Mouse (Mus musculus): ENCODE results near the gene Trmt44. TPM values are rescaled to one million over a fixed set of nuclear protein-coding genes. Genes with fewer than 3 reads are reported as not detected.
"Not testable (repeated sequence)": the region's sequence is repeated elsewhere in the genome, so short reads cannot be mapped to it uniquely, and the experiment has no call there.

The Trmt44 gene
- polyA plus RNA-seq, 1 experiment from 2014 or later = 9.4 TPM

DNA sequence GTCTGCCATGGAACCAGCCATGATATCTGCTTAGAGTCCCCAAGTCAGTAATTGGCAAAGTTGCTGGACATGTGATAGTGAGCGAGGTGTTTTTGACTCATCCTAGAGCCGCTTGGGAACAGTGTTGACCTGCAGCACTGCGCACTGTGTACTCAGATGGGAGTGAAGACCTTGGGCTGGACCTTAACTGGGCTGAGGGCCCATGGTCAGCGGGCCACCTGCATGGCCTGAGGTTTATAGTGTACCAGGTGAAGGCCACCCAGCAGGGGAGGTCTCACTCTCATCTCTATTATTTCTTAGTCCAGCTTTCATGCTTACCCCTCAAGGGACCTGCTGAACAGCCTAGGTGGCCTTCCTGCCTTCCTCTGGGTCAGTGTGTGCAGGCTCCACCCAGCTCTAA, 19.9 kb upstream of the Trmt44 start:
- 0 out of 2 replicates have a peak, but pooled peaks cover 12% of the 10 kb centered on the region for H3K9me3 ChIP-seq (ENCODE audit: control insufficient read depth, low read length)
- H3K36me3 ChIP-seq (ENCODE audit: control insufficient read depth, insufficient read depth, low read length) = peaks cover 33% of the 10 kb centered on the region
- ATAC-seq = no peak
- H3K4me1 ChIP-seq (ENCODE audit: control insufficient read depth, insufficient read depth, low read length) = no peaks in the 10 kb centered on the region
- 95% methylated on average over 4 of the region's 4 CpGs for WGBS
- H3K27me3 ChIP-seq (replicated peaks; ENCODE audit: control insufficient read depth, insufficient read depth, low read length) = no peaks in the 10 kb centered on the region
- H3K27ac ChIP-seq (ENCODE audit: low read length) = no peak overlapping the region
- no peak overlapping the region for H3K4me2 ChIP-seq (ENCODE audit: low read depth, low read length)
- H3K4me3 ChIP-seq (ENCODE audit: low read length) = no peak overlapping the region
- no peak overlapping the region for H3K9ac ChIP-seq (ENCODE audit: low read depth, low read length)

DNA sequence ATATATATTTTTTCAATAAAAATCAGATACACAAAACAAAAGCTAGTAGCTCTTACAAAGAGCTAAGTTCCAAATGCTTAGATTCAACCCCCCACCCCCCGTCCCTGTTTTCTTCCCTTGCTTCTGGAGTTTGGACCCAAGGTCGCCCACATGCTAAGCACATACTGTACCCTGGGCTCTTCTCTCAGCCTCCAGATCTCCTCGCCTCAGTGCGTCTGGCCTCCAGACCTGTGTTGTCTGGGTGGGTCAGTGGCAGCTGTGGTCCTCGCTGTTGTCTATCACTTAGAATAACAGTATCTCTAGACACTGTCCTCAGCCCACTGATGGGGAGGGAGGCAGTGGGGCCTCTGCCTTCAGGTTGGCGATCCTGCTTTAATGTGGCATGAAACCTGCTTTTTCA, 18.4 kb upstream of the Trmt44 start:
- Histone ChIP-seq H3K36me3 (ENCODE audit: control insufficient read depth, insufficient read depth, low read length) (peaks cover 23% of the 10 kb centered on the region), H3K27ac (ENCODE audit: low read length) (no peak overlapping the region), H3K27me3 (replicated peaks; ENCODE audit: control insufficient read depth, insufficient read depth, low read length) (no peaks in the 10 kb centered on the region), H3K4me2 (ENCODE audit: low read depth, low read length) (no peak overlapping the region), H3K9ac (ENCODE audit: low read depth, low read length) (no peak overlapping the region), H3K4me3 (ENCODE audit: low read length) (no peak overlapping the region), H3K4me1 (ENCODE audit: control insufficient read depth, insufficient read depth, low read length) (no peaks in the 10 kb centered on the region), H3K9me3 (ENCODE audit: control insufficient read depth, low read length) (0 out of 2 replicates have a peak, but pooled peaks cover 5% of the 10 kb centered on the region)
- no peak for ATAC-seq
- 90% methylated on average over 6 of the region's 6 CpGs for WGBS

DNA sequence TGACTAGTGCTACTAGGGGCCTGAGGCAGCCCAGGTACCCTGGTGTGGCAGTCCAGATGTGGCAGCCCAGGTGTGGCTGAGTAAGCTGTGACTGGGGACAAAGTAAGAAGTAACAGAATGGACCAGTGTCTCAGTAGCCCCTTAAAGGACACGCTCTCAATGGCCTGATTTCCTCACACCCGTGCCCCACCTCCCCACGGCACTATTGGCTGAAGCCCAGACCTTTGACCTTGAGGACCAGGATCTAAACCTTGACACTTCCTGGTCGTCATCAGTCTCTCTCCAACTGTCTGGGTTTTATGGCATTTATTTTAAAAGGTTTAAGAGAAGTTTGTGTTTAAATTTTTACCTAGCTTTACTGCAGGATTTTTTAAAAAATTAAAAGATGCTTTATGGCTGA, 18.0 kb upstream of the Trmt44 start:
- Histone ChIP-seq H3K9ac (ENCODE audit: low read depth, low read length) (no peak overlapping the region), H3K4me1 (ENCODE audit: control insufficient read depth, insufficient read depth, low read length) (no peaks in the 10 kb centered on the region), H3K4me3 (ENCODE audit: low read length) (no peak overlapping the region), H3K36me3 (ENCODE audit: control insufficient read depth, insufficient read depth, low read length) (peaks cover 22% of the 10 kb centered on the region), H3K27ac (ENCODE audit: low read length) (no peak overlapping the region; the same call in 1 of the 2 replicates), H3K9me3 (ENCODE audit: control insufficient read depth, low read length) (0 out of 2 replicates have a peak, but pooled peaks cover 3% of the 10 kb centered on the region), H3K27me3 (replicated peaks; ENCODE audit: control insufficient read depth, insufficient read depth, low read length) (no peaks in the 10 kb centered on the region), H3K4me2 (ENCODE audit: low read depth, low read length) (no peak overlapping the region)
- ATAC-seq = no peak
- WGBS = 45% methylated on average over 4 of the region's 4 CpGs

DNA sequence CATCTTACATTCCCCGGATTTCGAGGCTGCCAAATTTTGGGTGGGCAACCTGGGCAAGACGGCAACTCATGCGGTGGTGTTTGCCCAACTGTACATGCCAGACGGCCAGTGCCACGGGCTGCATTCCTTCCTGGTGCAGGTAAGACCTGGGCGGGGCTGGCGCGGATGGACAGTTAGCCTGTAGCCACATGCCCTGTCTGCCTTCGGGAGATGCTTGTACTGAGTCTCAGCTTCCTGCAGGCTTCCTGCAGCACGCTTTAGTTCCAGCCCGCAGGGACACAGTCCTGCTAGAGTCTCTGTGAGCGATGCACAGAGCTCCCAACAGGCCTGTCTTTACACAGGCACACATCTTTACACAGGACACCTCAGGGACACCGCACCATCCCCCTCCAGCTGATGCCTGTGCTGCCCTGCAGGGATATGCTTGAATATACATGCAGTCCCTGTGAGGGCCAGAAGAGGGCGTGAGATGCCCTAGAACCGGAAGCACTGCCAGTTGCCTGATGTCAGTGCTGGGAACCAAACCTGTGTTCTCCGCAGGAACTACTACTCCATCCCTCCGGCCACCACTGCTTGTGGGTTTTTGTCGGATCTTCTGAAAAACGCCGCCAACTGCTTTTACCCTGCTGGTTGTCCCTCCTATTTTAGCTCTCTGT, 17.3 kb upstream of the Trmt44 start:
- H3K4me1 ChIP-seq (ENCODE audit: control insufficient read depth, insufficient read depth, low read length) = no peaks in the 10 kb centered on the region
- no peak overlapping the region; the same call in 1 of the 2 replicates for H3K27ac ChIP-seq (ENCODE audit: low read length)
- H3K36me3 ChIP-seq (ENCODE audit: control insufficient read depth, insufficient read depth, low read length) = peaks cover 22% of the 10 kb centered on the region
- no peak overlapping the region for H3K4me3 ChIP-seq (ENCODE audit: low read length)
- WGBS = 82% methylated on average over 21 of the region's 21 CpGs
- H3K4me2 ChIP-seq (ENCODE audit: low read depth, low read length) = no peak overlapping the region
- ATAC-seq = no peak
- 0 out of 2 replicates have a peak, but pooled peaks cover 3% of the 10 kb centered on the region for H3K9me3 ChIP-seq (ENCODE audit: control insufficient read depth, low read length)
- no peaks in the 10 kb centered on the region for H3K27me3 ChIP-seq (replicated peaks; ENCODE audit: control insufficient read depth, insufficient read depth, low read length)
- no peak overlapping the region for H3K9ac ChIP-seq (ENCODE audit: low read depth, low read length)

DNA sequence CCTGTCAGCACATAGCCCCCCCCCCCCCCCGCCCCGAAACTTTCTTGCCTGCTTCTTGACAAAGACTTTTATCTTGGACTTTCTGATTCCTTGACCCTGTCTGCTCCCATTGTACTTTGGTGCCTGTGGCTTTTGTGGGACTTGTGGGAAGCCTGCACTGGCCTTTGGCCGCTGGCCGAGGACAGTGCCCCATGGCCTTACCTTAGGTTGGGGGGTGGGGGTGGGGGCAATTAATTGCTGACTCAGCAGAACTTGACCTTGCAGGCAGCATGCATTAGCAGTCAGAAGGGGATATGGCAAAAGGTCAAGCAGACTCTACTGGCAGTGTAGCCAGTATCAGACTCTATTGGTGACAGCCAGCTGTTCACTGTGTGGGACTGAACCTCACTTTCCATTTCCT, 16.6 kb upstream of the Trmt44 start:
- H3K4me3 ChIP-seq (ENCODE audit: low read length) = no peak overlapping the region
- WGBS = 98% methylated on average over 4 of the region's 4 CpGs
- H3K27ac ChIP-seq (ENCODE audit: low read length) = no peak overlapping the region
- 0 out of 2 replicates have a peak, but pooled peaks cover 3% of the 10 kb centered on the region for H3K9me3 ChIP-seq (ENCODE audit: control insufficient read depth, low read length)
- ATAC-seq = no peak
- H3K27me3 ChIP-seq (replicated peaks; ENCODE audit: control insufficient read depth, insufficient read depth, low read length) = no peaks in the 10 kb centered on the region
- H3K4me2 ChIP-seq (ENCODE audit: low read depth, low read length) = no peak overlapping the region
- H3K36me3 ChIP-seq (ENCODE audit: control insufficient read depth, insufficient read depth, low read length) = peaks cover 22% of the 10 kb centered on the region
- H3K4me1 ChIP-seq (ENCODE audit: control insufficient read depth, insufficient read depth, low read length) = no peaks in the 10 kb centered on the region
- no peak overlapping the region for H3K9ac ChIP-seq (ENCODE audit: low read depth, low read length)

DNA sequence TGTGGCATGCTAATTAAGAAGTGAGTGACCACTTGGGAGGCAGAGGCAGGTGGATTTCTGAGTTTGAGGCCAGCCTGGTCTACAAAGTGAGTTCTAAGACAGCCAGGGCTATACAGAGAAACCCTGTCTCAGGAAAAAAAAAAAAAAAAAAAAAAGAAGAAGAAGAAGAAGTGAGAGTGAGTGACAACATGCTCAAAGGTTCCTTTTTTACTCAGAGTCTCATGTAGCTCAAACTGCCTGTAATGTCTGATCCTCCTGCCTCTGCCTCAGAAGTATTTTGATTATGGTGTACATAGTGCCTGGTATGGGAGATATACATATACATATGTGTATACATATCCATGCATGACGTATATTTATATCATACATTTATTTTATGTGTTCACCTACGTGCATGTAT, 9.4 kb upstream of the Trmt44 start:
- H3K4me1 ChIP-seq (ENCODE audit: control insufficient read depth, insufficient read depth, low read length); H3K4me3 ChIP-seq (ENCODE audit: low read length); H3K9ac ChIP-seq (ENCODE audit: low read depth, low read length); H3K4me2 ChIP-seq (ENCODE audit: low read depth, low read length); H3K27me3 ChIP-seq (replicated peaks; ENCODE audit: control insufficient read depth, insufficient read depth, low read length); H3K9me3 ChIP-seq (ENCODE audit: control insufficient read depth, low read length); ATAC-seq; H3K27ac ChIP-seq (ENCODE audit: low read length); H3K36me3 ChIP-seq (ENCODE audit: control insufficient read depth, insufficient read depth, low read length): not testable (repeated sequence)
- 88% methylated on average over 2 of the region's 2 CpGs for WGBS

DNA sequence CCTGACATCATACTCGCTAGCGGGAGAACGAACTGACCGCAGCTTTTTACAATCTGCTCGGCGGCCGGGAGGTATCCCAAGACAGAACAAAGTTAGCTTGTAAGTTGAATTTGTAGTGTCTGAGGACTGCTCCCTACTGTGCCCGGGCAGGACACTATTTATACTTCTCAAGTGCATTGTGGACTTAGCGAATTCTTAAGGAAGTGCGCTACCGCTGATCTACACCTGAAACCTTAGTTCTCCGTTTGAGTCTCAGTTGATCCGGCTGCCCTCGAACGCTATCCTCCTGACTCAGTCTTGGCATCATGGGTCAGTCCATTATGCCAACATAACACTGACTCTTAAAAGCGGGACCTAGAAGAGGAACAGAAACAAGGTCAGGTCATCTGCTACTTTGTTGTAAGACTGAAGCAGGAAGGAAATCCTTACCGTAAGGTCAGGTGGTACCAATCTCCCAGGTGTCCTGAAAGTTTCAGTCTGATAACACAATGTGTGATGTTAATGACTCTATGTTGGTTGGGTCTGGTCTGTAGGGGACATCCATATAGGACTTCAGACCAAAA, 8.4 kb upstream of the Trmt44 start:
- no peak for ATAC-seq
- peak overlapping the region; percentile 73 for H3K9ac ChIP-seq (ENCODE audit: low read depth, low read length)
- peaks cover 10% of the 10 kb centered on the region for H3K4me1 ChIP-seq (ENCODE audit: control insufficient read depth, insufficient read depth, low read length)
- H3K36me3 ChIP-seq (ENCODE audit: control insufficient read depth, insufficient read depth, low read length) = no peaks in the 10 kb centered on the region
- no peaks in the 10 kb centered on the region for H3K27me3 ChIP-seq (replicated peaks; ENCODE audit: control insufficient read depth, insufficient read depth, low read length)
- peak overlapping the region; percentile 82 for H3K4me2 ChIP-seq (ENCODE audit: low read depth, low read length)
- 2% methylated on average over 17 of the region's 17 CpGs for WGBS
- H3K9me3 ChIP-seq (ENCODE audit: control insufficient read depth, low read length) = no peaks in the 10 kb centered on the region
- peak overlapping the region; percentile 76 for H3K27ac ChIP-seq (ENCODE audit: low read length)
- peak overlapping the region; percentile 76 for H3K4me3 ChIP-seq (ENCODE audit: low read length)

DNA sequence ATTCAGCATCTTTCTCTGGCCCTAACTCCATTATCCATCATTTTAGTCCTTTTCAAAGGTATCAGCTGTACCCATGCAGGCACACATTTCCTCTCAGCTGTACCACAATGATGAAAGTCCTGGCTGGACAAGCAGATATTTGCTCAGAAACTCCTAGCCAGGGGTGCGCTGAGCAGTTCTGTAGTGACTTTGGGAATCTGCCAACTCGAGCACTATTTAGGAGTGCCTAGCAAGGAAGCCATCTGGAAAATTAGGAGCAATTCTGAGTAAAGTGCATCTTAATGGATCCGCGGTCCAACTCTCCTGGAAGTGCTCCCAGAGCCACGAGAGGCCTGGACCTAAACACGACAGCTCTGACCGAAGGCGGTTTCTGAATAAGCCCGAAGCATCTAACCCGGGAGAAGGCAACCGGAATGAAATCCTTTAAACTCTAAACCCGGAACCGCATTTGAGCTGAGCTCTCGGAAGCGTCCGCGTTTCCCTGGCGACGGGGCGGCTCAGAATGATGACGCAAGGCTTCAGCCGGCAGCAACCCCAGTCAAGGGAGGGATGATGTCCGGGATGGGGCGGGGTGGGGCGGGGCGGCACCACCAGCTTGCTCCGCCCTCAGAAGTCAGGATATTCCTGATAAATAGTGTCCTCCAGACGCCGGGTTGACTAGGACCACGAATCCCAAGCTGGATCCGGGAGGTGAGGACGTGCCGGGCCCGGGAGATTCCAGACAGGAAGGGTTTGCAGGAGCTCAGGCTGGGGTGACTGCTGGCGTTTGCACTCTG, 7.8 kb upstream of the Trmt44 start, which contains the start of gene Acox3:
Gene Acox3 (plus strand): TSS at position 596 of the 776 bp plus-strand sequence.
- ATAC-seq = peak; percentile 92
- peak within 1 kb of the TSS; percentile 82 for H3K4me2 ChIP-seq (ENCODE audit: low read depth, low read length)
- peak within 1 kb of the TSS; percentile 76 for H3K27ac ChIP-seq (ENCODE audit: low read length)

DNA sequence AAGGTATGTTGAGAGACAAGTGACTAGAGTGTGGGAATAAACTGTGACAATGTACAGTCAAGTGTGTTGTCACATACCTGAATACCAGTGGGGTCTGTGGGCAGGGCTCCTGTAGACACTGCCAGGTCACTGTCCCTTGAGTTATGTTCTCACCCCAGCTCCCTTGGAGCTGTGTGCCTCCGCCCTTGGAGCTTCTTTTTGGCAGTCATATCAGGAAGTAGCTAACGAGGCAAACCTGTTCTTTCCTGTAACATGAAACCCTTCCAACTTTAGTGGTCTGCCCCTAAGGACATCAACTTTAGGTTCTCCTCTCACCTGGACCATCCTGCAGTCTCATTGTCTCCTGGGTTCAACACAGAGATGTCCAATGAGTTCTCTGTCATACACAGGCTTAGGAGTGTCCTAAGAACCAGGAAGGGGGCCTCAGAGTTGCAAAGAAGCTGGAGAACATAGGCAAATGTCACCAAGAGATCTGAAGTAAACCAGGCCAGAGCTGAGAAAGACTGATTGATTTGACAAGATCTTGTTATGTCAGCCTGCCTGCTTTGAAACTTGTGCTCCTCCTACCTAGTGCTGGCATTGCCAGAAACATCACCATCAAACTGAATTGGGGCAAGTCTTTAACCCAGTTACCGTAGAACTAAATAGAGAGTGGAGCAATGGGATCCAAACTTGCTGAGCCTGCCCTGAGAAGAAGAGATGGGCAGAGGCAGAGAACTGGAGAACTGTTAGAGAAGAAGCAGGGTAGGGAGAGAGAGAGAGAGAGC, 5.5 kb upstream of the Trmt44 start:
- Histone ChIP-seq H3K36me3 (ENCODE audit: control insufficient read depth, insufficient read depth, low read length) (no peaks in the 10 kb centered on the region), H3K27me3 (replicated peaks; ENCODE audit: control insufficient read depth, insufficient read depth, low read length) (no peaks in the 10 kb centered on the region), H3K4me1 (ENCODE audit: control insufficient read depth, insufficient read depth, low read length) (peaks cover 10% of the 10 kb centered on the region), H3K27ac (ENCODE audit: low read length) (no peak overlapping the region), H3K4me2 (ENCODE audit: low read depth, low read length) (no peak overlapping the region), H3K9ac (ENCODE audit: low read depth, low read length) (no peak overlapping the region), H3K9me3 (ENCODE audit: control insufficient read depth, low read length) (no peaks in the 10 kb centered on the region), H3K4me3 (ENCODE audit: low read length) (no peak overlapping the region)
- 44% methylated on average over 3 of the region's 3 CpGs for WGBS
- no peak for ATAC-seq

More for the DNA sequence above, 7.8 kb upstream of the Trmt44 start, which contains the start of gene Acox3:
- Histone ChIP-seq H3K4me3 (ENCODE audit: low read length) (peak within 1 kb of the TSS; percentile 76), H3K27me3 (replicated peaks; ENCODE audit: control insufficient read depth, insufficient read depth, low read length) (no peaks in the 10 kb centered on the region), H3K9me3 (ENCODE audit: control insufficient read depth, low read length) (no peaks in the 10 kb centered on the region), H3K36me3 (ENCODE audit: control insufficient read depth, insufficient read depth, low read length) (no peaks in the 10 kb centered on the region), H3K9ac (ENCODE audit: low read depth, low read length) (peak within 1 kb of the TSS; percentile 73), H3K4me1 (ENCODE audit: control insufficient read depth, insufficient read depth, low read length) (peaks cover 10% of the 10 kb centered on the region)
- WGBS = 1% methylated on average over 35 of the region's 35 CpGs
